Comparison of ENCODE assay signal across 24 mouse cellular contexts in the genomic region with DNA sequence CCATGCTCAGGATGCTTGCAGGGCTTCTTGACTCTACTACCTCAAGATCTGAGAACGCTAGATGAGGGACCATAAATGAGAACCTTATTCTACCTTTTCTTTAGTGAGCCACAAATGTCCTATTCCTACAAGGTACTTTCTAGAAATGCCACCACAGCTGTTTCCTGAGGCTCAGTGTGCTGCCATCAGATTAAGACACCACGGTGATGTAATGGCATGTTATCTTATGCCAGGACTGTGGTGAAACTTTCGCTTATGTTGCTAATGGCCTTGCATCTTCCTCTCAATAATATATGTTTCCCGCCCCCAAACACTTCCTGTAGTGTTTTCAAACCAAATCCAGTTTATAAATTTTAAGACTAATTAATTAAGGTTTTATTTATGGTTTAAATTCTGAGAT.
DNase-seq lines count a peak whose midpoint lies in the region; ATAC-seq and TF ChIP-seq lines count a peak whose summit lies in the region.
"Had no signal": no experiment of that assay in that cellular context is flagged by ENCODE, and none has a peak within 500 bp of the region (broad histone marks: within the 10 kb centered on the region; RNA-seq: fewer than 3 reads in every experiment).

No protein-coding gene starts in this region.

- H3K9me3 ChIP-seq in liver, postnatal 0 days (ENCODE audit: low read length) = no peaks in the 10 kb centered on the region
- H3K9me3 ChIP-seq in forebrain, embryonic 16.5 days (ENCODE audit: control insufficient read depth, low read length) = no peaks in the 10 kb centered on the region
- H3K9me3 ChIP-seq: embryonic facial prominence, embryonic 12.5 days; embryonic facial prominence, embryonic 15.5 days; hindbrain, embryonic 10.5 days; hindbrain, embryonic 13.5 days had no signal

- DNase-seq in liver, postnatal 0 days = no peak
- DNase-seq in liver = no peak
- DNase-seq in frontal cortex, adult 2 months (ENCODE audit: extremely low spot score in 1 of 2, low spot score in 1 of 2) = no peak
- no peak for DNase-seq in embryo, embryonic 11 days
- DNase-seq: adrenal gland, adult 2 months; adrenal gland, postnatal 14 days; cerebellum, adult 11 months; cerebellum, adult 2 months; cerebellum, adult 9-11 months; cerebellum, postnatal 25 days; gastrocnemius, postnatal 10 days; gastrocnemius, postnatal 36 days; heart, adult 11 months had no signal

- no peak overlapping the region for H3K27ac ChIP-seq in liver, postnatal 0 days (ENCODE audit: low read depth)
- H3K27ac ChIP-seq in forebrain, embryonic 16.5 days (ENCODE audit: low read length) = no peak overlapping the region
- H3K27ac ChIP-seq: embryonic facial prominence, embryonic 12.5 days; embryonic facial prominence, embryonic 15.5 days; hindbrain, embryonic 10.5 days; hindbrain, embryonic 13.5 days had no signal

- H3K4me3 ChIP-seq in liver, postnatal 0 days (ENCODE audit: low read depth, low read length) = no peak overlapping the region
- no peak overlapping the region for H3K4me3 ChIP-seq in forebrain, embryonic 16.5 days (replicated peaks; ENCODE audit: low read length)
- H3K4me3 ChIP-seq: embryonic facial prominence, embryonic 12.5 days; embryonic facial prominence, embryonic 15.5 days; hindbrain, embryonic 10.5 days; hindbrain, embryonic 13.5 days had no signal

- no peaks in the 10 kb centered on the region for H3K4me1 ChIP-seq in liver, postnatal 0 days (ENCODE audit: insufficient read depth)
- no peaks in the 10 kb centered on the region for H3K4me1 ChIP-seq in forebrain, embryonic 16.5 days (replicated peaks; ENCODE audit: control insufficient read depth, insufficient read depth, low read length)
- H3K4me1 ChIP-seq: embryonic facial prominence, embryonic 15.5 days; hindbrain, embryonic 13.5 days had no signal

- H3K4me2 ChIP-seq in liver, postnatal 0 days (ENCODE audit: low read depth, low read length) = no peak overlapping the region
- H3K4me2 ChIP-seq in forebrain, embryonic 16.5 days (ENCODE audit: low read length) = no peak overlapping the region
- H3K4me2 ChIP-seq: embryonic facial prominence, embryonic 12.5 days; embryonic facial prominence, embryonic 15.5 days; heart, embryonic 11.5 days; hindbrain, embryonic 13.5 days had no signal

- no peaks in the 10 kb centered on the region for H3K27me3 ChIP-seq in liver, postnatal 0 days (ENCODE audit: insufficient read depth, low read length)
- H3K27me3 ChIP-seq in forebrain, embryonic 16.5 days (replicated peaks; ENCODE audit: control insufficient read depth, insufficient read depth, low read length) = no peaks in the 10 kb centered on the region
- H3K27me3 ChIP-seq: embryonic facial prominence, embryonic 12.5 days; embryonic facial prominence, embryonic 15.5 days; hindbrain, embryonic 13.5 days had no signal

- ATAC-seq in liver, postnatal 0 days = 0 out of 2 replicates have a peak, but pooled peaks have one; percentile 27
- peak; percentile 46 to 48 for ATAC-seq in hematopoietic stem cell, adult 5-6 weeks (replicated peaks in 1 of 2; ENCODE audit: insufficient read depth in 1 of 2, low FRiP score in 2 of 2, low TSS enrichment in 1 of 2, low read depth in 1 of 2, poor library complexity in 2 of 2, severe bottlenecking in 2 of 2)
- peak; percentile 91 for ATAC-seq in megakaryocyte progenitor cell, adult 5-6 weeks (replicated peaks; ENCODE audit: poor library complexity)
- no peak for ATAC-seq in forebrain, embryonic 16.5 days
- ATAC-seq: CD4-positive, CD25-positive, alpha-beta regulatory T cell, adult 4 months; forebrain, embryonic 14.5 days; hindbrain, embryonic 16.5 days had no signal

- H3K36me3 ChIP-seq in liver, postnatal 0 days (replicated peaks; ENCODE audit: insufficient read depth, low read length) = no peaks in the 10 kb centered on the region
- no peaks in the 10 kb centered on the region for H3K36me3 ChIP-seq in forebrain, embryonic 16.5 days (ENCODE audit: control insufficient read depth, insufficient read depth)
- H3K36me3 ChIP-seq: embryonic facial prominence, embryonic 12.5 days; embryonic facial prominence, embryonic 15.5 days; hindbrain, embryonic 10.5 days; hindbrain, embryonic 13.5 days had no signal

- TF ChIP-seq CTCF in liver, postnatal 0 days (IDR thresholded peaks at IDR 0.05; ENCODE audit: low read depth) = no peak

- no peak overlapping the region for H3K9ac ChIP-seq in liver, postnatal 0 days (replicated peaks)
- H3K9ac ChIP-seq in forebrain, embryonic 16.5 days (replicated peaks; ENCODE audit: low read depth, low read length) = no peak overlapping the region
- H3K9ac ChIP-seq: embryonic facial prominence, embryonic 12.5 days; embryonic facial prominence, embryonic 15.5 days; hindbrain, embryonic 13.5 days had no signal

- no peak for TF ChIP-seq EP300 in liver, postnatal 0 days (IDR thresholded peaks at IDR 0.05; ENCODE audit: low read depth)

- WGBS in liver, postnatal 0 days (ENCODE audit: insufficient replicate concordance) = 43% methylated on average over 4 of the region's 4 CpGs
- WGBS in forebrain, embryonic 16.5 days = 96% methylated on average over 4 of the region's 4 CpGs
